Mouse (Mus musculus) gastrocnemius, postnatal 4 days (tissue): ENCODE measurements around the gene Terb1. TPM values are rescaled to one million over a fixed set of nuclear protein-coding genes. Genes with fewer than 3 reads are reported as not detected.

Experiments
- DNase-seq, 2 experiments: peaks; one replicate each; pipeline ENCODE4 v3.0.0; 2021 to 2022; ENCODE audit warnings: low spot score in 2 of 2, mixed read lengths in 2 of 2
- total RNA-seq, 2 experiments: library from RNA; stranded (reverse); gene quantifications; 2 replicates each; pipeline ENCODE4 v1.2.3; 2021

Gene Terb1
- total RNA-seq, 2 experiments from 2014 or later, result 0.22 to 0.36 TPM

GRCm38 (mm10) chr8:104452177-104452576, 57.5 kb downstream of the Terb1 start:
- DNase-seq, result no peak

DNA sequence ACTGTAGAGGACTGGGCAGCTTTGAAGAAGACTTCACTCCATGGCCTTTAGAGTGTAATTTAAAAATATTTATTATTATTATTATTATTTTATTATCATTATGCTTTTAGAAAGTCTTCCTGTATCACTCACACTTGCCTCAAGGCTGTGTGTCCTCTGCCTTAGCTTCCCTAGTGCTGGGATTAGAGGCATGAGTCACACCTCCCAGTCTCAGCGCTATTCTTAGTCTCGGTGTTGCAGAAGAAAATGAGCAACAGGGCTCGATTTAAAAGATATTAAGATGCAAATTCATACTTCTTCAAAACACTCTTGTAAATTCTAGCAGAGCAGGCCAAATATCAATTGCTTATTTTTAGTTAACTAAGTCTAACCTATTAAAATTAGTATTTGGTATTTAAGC, 60.9 kb downstream of the Terb1 start:
- DNase-seq, result no peak

DNA sequence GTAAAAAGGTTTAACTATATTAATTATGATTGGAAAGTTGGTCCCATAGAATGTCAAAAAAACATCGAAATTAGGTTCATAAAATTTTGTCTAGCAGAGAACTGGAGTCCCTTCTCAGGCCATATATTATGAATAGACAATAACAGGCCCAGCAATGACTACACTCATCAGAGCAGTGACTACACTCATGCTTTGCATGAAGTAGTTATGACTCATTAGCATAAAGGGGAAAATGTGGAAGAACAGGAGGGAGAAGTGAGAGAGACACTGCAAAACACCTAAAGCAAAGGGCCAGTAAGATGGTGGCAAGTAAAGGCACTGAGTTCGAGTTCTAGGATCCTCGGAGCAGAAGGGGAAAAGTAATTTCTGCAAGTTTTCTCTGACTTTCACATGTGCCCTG, 63.7 kb downstream of the Terb1 start:
- DNase-seq, result no peak

DNA sequence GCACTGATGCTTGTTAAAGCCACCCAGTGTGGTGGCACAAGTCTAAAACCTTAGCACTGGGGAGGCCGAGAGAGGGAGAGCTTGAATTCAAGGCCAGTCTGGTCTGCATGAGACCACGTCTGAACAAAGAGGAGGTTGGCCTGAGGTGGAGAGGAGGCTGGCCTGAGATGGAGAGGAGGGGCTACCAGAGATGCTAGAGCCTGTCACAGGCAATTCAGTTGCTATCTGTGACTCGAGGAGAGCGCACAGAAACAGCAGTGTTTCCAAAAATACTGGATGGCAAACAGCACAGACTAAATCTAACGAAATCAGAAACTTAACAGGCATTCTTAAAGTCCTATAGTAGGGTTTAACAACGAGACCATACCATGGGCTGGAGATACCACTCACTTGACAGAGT, 64.5 kb downstream of the Terb1 start:
- DNase-seq, result no peak

GRCm38 (mm10) chr8:104443125-104443679, 66.5 kb downstream of the Terb1 start:
- no peak for DNase-seq

DNA sequence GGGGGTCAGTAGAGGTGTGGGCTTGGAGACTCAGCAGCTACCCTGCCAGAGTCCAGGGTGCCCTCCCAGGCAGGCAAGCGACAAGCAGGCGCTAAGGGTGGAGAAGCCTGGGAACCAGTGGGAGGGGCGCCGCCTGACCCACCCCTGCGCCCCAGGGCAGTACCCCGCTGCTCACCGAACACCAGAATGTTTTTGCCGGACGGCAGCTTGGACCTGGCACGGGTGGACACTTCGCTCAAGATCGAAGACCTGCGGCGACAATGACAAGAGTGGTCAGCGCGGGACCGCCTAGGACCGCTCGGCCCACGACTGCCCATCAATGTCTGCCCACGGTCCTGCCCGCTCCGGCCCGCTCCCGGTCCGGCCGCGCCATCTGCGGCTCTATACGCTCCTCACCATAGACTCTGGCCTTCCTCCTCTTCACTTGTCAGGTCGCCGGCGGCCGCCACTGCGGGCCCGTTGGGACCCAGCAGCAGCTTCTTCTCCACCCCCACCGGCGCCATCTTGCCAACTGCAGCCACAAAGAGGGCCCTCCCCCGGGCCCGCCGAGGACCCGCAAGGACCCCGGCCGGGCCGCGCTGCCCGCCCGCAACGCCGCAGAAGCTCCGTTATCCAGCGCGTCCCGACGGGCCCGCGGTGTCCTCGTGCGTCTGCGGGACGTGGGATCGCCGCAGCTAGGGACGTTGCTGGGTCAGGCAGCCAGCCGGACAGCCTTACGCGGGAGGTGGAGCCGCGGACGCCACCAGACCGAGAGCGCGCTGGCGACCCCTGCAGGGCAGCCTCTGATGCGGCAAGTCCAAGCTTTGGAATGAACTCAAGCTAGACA, 67.2 kb downstream of the Terb1 start, which contains the start of gene Dync1li2:
Gene Dync1li2, minus strand, starts transcription at position 749 of the 826 bp plus-strand sequence.
- peak; percentile 82 to 93 for DNase-seq

DNA sequence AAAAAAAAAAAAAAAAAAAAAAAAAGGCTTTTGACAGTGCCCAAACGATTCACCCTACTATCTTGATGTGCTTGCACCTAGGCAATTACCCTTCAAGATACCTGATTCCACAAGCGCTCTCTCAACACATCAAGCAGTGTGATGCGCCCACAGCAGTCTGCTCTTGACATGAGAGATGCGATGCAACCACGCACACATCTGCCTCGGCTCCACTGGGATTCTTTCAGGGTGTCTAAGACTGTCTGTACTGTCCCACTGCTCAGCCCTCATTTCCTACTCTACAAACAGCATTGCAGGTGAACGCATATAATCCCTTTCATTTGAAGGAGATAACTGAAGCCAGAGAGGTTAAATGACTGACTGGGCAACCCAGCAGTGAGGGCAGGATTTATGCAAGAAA, 68.1 kb downstream of the Terb1 start:
- no peak for DNase-seq

DNA sequence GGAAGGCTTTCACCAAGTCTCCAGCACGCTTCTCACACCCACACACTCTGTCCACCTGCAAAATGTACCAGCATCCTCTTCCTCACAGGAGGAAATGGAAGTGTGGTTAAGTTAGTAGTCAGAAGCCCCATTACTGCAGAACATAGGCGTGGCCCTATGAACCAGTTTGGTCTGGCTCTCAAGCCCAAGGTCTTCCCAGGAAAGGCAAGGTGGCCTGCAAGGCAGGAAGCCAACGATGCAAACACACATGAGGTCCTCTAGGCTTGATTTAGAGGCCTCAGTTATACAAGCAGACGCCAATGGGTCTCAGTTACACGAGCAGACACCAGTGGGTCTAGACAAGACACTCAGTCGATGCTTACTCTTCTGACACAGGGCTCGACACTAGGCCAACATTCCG, 70.2 kb downstream of the Terb1 start:
- no peak for DNase-seq

DNA sequence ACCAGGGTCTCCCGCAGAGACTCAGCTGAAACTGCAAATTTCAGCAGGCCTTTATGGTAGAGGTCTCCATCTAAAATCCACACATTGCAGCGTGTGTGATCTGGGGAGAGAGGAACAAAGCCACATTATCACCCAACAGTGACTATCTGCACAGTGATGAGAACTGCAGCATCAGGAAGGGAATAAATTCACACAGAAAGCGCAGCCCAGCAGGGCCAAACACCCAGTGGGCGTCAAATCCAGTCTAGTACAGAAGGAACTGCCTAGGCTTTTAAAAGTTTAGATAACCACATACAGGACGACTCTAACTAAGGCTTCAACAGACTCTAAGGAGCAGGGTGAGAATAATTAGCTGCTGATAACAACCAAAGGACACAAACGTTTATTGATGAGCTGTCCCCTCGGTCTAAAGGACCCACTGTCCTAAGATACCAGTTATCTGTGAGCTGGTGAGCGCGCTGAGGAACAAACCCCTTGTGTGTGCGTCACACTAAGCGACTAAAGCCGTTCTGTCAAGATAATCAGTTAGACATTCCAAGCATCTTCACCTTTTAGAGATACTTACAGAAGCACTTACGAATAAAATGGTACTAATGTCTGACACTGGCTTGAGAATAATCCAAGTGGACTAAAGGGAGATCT, 72.1 kb downstream of the Terb1 start:
- DNase-seq, result no peak

DNA sequence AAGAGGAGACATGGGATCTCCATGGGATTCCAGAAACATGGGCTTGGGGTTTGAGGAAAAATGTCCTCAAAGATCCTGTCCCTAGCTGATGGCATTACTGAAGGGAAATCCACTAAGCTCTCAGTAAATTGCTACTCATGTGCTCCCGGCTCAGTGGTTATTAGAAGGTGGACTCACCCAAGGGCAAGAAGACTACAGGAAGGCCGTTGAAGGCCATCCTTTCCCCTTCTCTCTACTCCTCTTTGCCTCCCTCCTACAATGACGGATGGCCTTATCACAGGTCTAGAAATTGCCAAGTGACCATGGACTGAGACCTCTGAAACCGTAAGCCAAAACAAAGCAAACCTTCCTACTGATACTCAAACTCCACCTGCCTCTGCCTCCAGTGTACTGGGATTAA, 73.1 kb downstream of the Terb1 start:
- DNase-seq, result no peak

GRCm38 (mm10) chr8:104436038-104436437, 73.7 kb downstream of the Terb1 start:
- peak; percentile 96 to 97 for DNase-seq

DNA sequence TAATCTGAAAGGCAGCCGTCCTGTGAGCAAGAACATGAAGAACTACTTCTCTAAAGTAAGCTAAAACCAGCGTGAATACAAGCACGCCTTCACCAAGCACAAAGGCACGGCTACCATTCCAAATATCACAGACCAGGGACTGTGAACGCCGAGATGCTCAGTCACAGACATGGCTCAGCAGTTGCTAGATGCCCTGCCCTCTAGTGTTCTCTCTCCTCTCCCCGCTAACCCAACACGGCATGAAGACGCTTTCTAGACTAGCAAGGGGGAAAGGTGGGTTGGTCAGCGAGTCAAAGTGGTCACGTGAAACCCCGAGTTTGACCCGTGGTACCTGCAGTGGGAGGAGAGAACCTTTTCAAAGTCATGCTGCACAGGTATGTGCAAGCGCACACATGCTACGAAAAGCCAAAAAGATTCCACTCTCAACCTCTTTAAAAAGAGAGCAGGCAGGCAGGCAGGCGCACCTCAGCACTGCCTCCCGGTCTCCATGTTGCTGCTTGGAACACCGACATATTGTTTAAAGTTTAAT, 74.8 kb downstream of the Terb1 start:
- DNase-seq, result no peak

DNA sequence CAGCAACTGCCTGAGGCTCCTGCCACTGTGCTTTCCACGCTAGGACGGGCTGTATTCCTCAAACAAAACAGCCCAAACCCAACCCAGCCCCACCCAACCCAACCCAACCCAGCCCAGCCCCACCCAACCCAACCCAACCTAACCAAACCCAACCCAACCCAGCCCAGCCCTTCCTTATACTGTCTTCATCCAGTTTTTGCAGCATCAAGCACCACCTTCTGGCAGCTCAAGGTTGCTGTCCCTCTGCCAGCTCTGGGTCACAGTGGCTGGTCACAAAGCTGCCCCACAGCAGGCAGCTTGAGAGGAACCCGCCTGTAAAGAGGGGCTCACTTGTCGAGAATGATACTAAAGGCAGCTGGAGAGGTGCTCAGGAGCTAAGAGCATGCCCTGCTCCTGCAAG, 75.4 kb downstream of the Terb1 start:
- no peak for DNase-seq

- no peak for DNase-seq
These were observed 76.4 kb downstream of the Terb1 start for GRCm38 (mm10) chr8:104433191-104433842.

GRCm38 (mm10) chr8:104432656-104433055, 77.1 kb downstream of the Terb1 start:
- DNase-seq, result no peak

GRCm38 (mm10) chr8:104430230-104430629, 79.5 kb downstream of the Terb1 start:
- DNase-seq, result no peak

DNA sequence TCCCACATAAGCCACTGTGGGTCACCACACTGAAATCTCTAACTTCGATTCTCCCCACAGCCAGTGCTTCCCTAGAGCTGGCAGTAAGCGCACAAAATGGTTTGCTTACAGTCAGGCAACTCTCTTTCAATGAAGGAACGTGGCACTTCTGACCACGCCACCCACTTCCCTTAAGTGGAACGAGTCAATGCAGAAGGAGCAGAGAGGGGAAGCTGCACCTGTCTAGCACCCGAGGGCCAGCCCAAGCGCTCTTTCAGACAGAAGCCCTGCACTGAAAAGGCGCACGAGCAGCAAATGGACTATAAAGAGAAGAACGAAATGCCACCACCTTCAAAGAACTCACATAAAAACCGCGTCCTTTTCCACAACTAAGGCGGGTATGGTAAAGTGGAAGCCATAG, 82.0 kb downstream of the Terb1 start:
- no peak for DNase-seq

DNA sequence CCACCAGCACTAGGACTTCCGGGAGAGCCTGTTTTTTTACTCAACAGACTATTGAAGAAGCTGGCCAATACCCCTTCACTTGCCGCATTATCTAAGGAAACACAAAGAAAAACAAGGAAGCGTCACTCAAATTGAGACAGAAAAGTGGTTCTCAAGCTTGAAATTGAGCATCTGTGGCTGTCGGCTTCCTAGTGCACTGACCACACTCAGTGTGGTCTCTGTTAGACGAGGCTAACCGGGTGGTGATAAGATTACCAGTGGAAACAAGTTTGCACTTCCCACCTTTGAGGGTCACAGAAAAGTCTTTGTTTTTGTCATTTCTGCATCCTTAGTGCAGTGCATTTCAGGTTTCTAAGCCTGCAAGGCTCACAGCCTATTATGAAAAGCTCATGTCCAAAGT, 87.4 kb downstream of the Terb1 start:
- DNase-seq, result no peak

DNA sequence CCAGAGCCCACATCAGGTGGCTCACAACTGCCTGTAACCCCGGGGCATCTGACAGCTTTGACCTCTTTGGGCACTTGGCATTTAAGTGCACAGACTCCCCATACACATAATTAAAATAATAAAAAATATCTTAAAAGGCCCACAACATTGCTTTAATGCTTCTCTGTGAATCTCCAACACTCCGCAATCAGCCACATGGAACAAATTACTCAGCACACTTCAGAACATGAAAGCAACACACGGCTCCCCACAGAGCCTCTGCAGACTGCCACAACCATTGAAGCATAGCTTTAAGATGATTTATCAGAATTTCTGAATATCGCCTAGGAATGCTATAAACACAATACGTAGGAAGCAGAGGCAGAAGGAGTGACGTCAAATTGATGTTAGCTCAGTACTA, 93.7 kb downstream of the Terb1 start:
- no peak for DNase-seq

DNA sequence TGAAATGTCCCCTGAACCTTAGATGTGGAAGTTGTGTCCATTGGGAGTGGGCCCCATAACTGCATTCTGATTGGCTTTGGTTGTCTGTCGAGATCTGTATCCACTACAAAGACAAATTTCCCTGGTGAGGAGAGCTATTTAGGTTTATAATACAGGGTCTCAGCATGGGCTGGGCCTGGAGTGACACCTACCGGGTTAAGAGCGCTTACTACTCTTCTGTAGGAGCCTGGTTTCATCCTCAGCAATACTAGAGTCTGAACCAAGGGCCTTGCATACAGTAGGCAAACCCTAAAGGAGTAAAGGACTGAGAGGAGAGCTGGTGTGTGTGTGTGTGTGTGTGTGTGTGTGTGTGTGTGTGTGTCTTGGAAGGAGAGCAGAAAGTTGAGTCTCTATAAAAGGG, 95.5 kb downstream of the Terb1 start:
- no peak for DNase-seq

DNA sequence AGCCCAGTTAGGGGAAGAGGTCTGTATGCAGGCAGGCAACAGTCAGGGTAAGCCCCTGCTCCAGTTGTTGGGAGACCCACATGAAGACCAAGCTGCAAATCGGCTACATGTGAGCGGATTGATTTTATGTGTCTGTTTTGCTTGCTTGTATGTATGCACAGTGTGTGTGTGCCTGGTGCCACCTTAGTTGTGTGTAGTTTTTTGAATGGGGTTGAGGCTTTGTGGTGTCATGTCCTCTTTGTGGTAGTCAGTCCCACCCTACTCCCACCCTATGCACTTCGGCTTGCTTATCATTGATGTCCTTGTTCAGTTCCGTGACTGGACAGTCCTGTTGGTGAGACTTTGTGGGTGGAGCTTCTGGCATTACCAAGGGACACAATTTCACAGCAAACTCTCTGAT, 95.9 kb downstream of the Terb1 start:
- DNase-seq, result no peak
